Mouse (Mus musculus) brain, embryonic 14.5 days (tissue): ENCODE results near the gene Ctnnbip1.

Experiments
- CTCF ChIP-seq: fragments of 200-500 bp; IDR thresholded peaks from 2 replicates; pipeline ENCODE4 v1.5.1; 2012; ENCODE audit warnings: inconsistent platforms, mild to moderate bottlenecking, moderate library complexity, borderline replicate concordance; ENCODE audit not compliant: insufficient read depth, insufficient read length; ENCODE audit errors: extremely low read depth
- POLR2A ChIP-seq: fragments of 200-500 bp; IDR thresholded peaks from 2 replicates; pipeline ENCODE4 v1.6.1; 2012; ENCODE audit warnings: mild to moderate bottlenecking, inconsistent platforms, borderline replicate concordance; ENCODE audit not compliant: poor library complexity, insufficient read depth, insufficient read length, severe bottlenecking; ENCODE audit errors: extremely low read depth

DNA sequence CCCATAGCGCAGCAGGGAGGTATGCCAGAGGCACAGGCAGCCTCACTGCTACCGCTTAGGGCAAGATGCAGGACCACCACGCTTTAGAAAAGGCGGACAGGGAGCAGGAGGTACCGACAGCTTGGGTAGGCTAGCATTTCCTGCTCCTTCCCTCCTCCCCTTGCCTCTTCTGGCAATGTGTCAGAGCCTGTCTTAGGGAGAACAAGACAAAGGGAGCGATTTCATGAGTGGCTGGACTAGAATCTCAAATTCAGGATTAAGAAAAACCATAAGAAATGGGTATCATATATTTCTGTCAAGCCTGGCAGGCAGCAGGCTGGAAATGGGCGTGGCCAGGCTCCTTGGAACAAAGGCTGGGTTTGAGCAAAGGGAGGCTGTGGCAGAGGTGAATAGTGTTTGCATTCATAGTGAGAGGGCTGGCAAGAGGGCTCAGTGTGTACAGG lies 44.9 kb downstream of the Ctnnbip1 start:
- TF ChIP-seq CTCF (no peak), POLR2A (no peak)
